Mouse (Mus musculus) stomach, embryonic 14.5 days (tissue): ENCODE measurements around the gene Nxpe3. TPM values are rescaled to one million over a fixed set of nuclear protein-coding genes. Genes with fewer than 3 reads are reported as not detected.

Source experiments
- ATAC-seq: fragments of 200-750 bp; cut with Nextera tagmentation; 2 replicates; pipeline ENCODE4 v1.8.0; 2017; ENCODE audit warnings: low read depth, moderate TSS enrichment; ENCODE audit not compliant: insufficient number of reproducible peaks, insufficient read depth, low FRiP score
- H3K27ac ChIP-seq: fragments of 300-500 bp; sonication (generic); 2 replicates; pipeline ENCODE4 v1.5.1; 2014; ENCODE audit warnings: mild to moderate bottlenecking, low read length, moderate library complexity, mixed read lengths
- H3K27me3 ChIP-seq: fragments of 300-500 bp; sonication (generic); 2 replicates; pipeline ENCODE4 v1.6.1; 2014; ENCODE audit warnings: low read length, control low read depth, mixed read lengths; ENCODE audit not compliant: control insufficient read depth, insufficient read depth
- H3K36me3 ChIP-seq: fragments of 300-500 bp; sonication (generic); 2 replicates; pipeline ENCODE4 v1.6.1; 2014; ENCODE audit warnings: mild to moderate bottlenecking, control low read depth, low read length, moderate library complexity, mixed read lengths; ENCODE audit not compliant: control insufficient read depth, insufficient read depth
- H3K4me1 ChIP-seq: fragments of 300-500 bp; sonication (generic); 2 replicates; pipeline ENCODE4 v1.6.1; 2014; ENCODE audit warnings: low read length, control low read depth, mixed read lengths; ENCODE audit not compliant: control insufficient read depth, insufficient read depth
- H3K4me2 ChIP-seq: fragments of 300-500 bp; sonication (generic); replicated peaks from 2 replicates; pipeline ENCODE4 v1.6.1; 2014; ENCODE audit warnings: low read depth, low read length, control low read depth
- H3K4me3 ChIP-seq: fragments of 300-500 bp; sonication (generic); 2 replicates; pipeline ENCODE4 v1.5.1; 2014; ENCODE audit warnings: low read depth, low read length, control low read depth
- H3K9ac ChIP-seq: fragments of 300-500 bp; sonication (generic); replicated peaks from 2 replicates; pipeline ENCODE4 v1.6.1; 2014; ENCODE audit warnings: low read depth, mild to moderate bottlenecking, control low read depth, low read length, moderate library complexity, mixed read lengths
- H3K9me3 ChIP-seq: fragments of 300-500 bp; sonication (generic); 2 replicates; pipeline ENCODE4 v1.6.1; 2016; ENCODE audit warnings: low read depth, low read length, control low read depth; ENCODE audit not compliant: control insufficient read depth
- WGBS: fragments of 180-500 bp; shearing (Covaris S2); extraction: QIAGEN DNeasy Blood & Tissue Kit; methylation state at CpG from one replicate; pipeline ENCODE4 v1.1.7; 2014; 5-methylcytosine and 5-hydroxymethylcytosine counted together
- polyA plus RNA-seq: library from polyadenylated mRNA; unstranded; fragments of >200 nt; fragmentation: Nextera tagmentation; extraction: Ambion mirVana; gene quantifications from 2 replicates; pipeline ENCODE4 v1.2.1, GENCODE M21; 2014

Gene Nxpe3
- polyA plus RNA-seq, 1 experiment from 2014 or later, result 0.52 TPM

GRCm38 (mm10) chr16:55798845-55799244 is 96.2 kb downstream of the Nxpe3 start:
- H3K9me3 ChIP-seq, result no peaks in the 10 kb centered on the region
- H3K36me3 ChIP-seq, result no peaks in the 10 kb centered on the region
- no peak for ATAC-seq
- no peak overlapping the region for H3K4me3 ChIP-seq
- no peak overlapping the region for H3K27ac ChIP-seq
- no peaks in the 10 kb centered on the region for H3K27me3 ChIP-seq
- H3K4me2 ChIP-seq, result no peak overlapping the region
- H3K4me1 ChIP-seq, result no peaks in the 10 kb centered on the region
- WGBS, result 72% methylated on average over 7 of the region's 7 CpGs
- no peak overlapping the region for H3K9ac ChIP-seq

DNA sequence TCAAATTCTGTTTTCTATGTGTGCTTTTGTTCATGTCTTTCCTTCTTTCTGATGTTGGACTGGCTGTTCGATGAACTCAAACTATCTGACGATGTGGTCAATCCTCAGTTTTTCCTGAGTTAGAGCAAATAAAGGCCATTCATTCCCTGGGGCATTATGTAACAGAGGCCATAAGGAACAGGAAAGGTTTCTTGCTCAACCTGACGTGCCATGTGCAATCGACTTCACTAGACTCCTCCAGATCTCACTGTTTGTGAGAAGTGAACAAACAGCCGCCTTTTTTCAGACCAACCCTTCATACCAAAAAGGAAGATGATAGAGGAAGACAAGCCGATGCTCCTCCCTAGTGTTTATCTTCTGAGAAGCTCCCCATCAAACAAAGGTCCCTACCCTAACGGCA is 104.8 kb downstream of the Nxpe3 start:
- H3K9ac ChIP-seq, result no peak overlapping the region
- H3K4me1 ChIP-seq, result no peaks in the 10 kb centered on the region
- no peak overlapping the region for H3K27ac ChIP-seq
- no peaks in the 10 kb centered on the region for H3K9me3 ChIP-seq
- no peak overlapping the region for H3K4me3 ChIP-seq
- H3K4me2 ChIP-seq, result no peak overlapping the region
- no peaks in the 10 kb centered on the region for H3K27me3 ChIP-seq
- WGBS, result 82% methylated on average over 7 of the region's 7 CpGs
- no peak for ATAC-seq
- H3K36me3 ChIP-seq, result no peaks in the 10 kb centered on the region

Other genes with a start within 250 kb of the Nxpe3 start
- gene Nfkbiz, start 56.4 kb downstream of the Nxpe3 start, polyA plus RNA-seq, result 6.4 and 8.3 TPM in 2 replicates
- gene Cep97, start 39.6 kb upstream of the Nxpe3 start, polyA plus RNA-seq, result 12.6 and 12.7 TPM in 2 replicates
- 885 and 926 TPM in 2 replicates for gene Rpl24, start 71.0 kb upstream of the Nxpe3 start, polyA plus RNA-seq
- 20.9 and 22.3 TPM in 2 replicates for gene Zbtb11, start 78.6 kb upstream of the Nxpe3 start, polyA plus RNA-seq
- gene Pcnp, start 134.5 kb upstream of the Nxpe3 start, polyA plus RNA-seq, result 231 and 241 TPM in 2 replicates
- gene Trmt10c, start 142.5 kb upstream of the Nxpe3 start, polyA plus RNA-seq, result 28.4 and 29.0 TPM in 2 replicates
- gene Senp7, start 153.1 kb upstream of the Nxpe3 start, polyA plus RNA-seq, result 46.4 and 47.9 TPM in 2 replicates